Mouse (Mus musculus) layer of hippocampus, adult 2 months (tissue): Measurements from ENCODE around the gene Nudt14. TPM values are rescaled to one million over a fixed set of nuclear protein-coding genes. Genes with fewer than 3 reads are reported as not detected.

Experiments used
- DNase-seq, 2 experiments: peaks; one replicate each; pipeline ENCODE4 v3.0.0; 2022; ENCODE audit warnings: low spot score in 2 of 2
- H3K27ac ChIP-seq: fragments of 200-600 bp; 2 replicates; pipeline ENCODE4 v1.8.1; 2022
- H3K4me3 ChIP-seq: fragments of 200-600 bp; 2 replicates; pipeline ENCODE4 v1.8.1; 2022; ENCODE audit warnings: mild to moderate bottlenecking
- CTCF ChIP-seq: fragments of 200-600 bp; conservative IDR thresholded peaks from 2 replicates; pipeline ENCODE4 v1.8.1; 2022; ENCODE audit warnings: antibody characterized with exemption, mild to moderate bottlenecking, moderate library complexity
- total RNA-seq, 2 experiments: library from RNA; stranded (reverse); gene quantifications; 2 replicates each; pipeline ENCODE4 v1.2.3; 2021

Nudt14 gene
- total RNA-seq, 2 experiments from 2014 or later: 9.8 to 10.1 TPM

- TF ChIP-seq CTCF: no peak
- DNase-seq: no peak
- no peak overlapping the region for H3K4me3 ChIP-seq
- peak overlapping the region; percentile 1; the same call in 1 of the 2 replicates for H3K27ac ChIP-seq
Measured at GRCm38 (mm10) chr12:112961872-112962271, 19.9 kb upstream of the Nudt14 start.

- no peak for TF ChIP-seq CTCF
- DNase-seq: no peak
- Histone ChIP-seq H3K27ac (peak overlapping the region; percentile 1; the same call in 1 of the 2 replicates), H3K4me3 (no peak overlapping the region)
Measured at GRCm38 (mm10) chr12:112961428-112961827, 19.5 kb upstream of the Nudt14 start.

GRCm38 (mm10) chr12:112959421-112959820 is 17.5 kb upstream of the Nudt14 start:
- no peak for TF ChIP-seq CTCF
- no peak overlapping the region for H3K27ac ChIP-seq
- no peak for DNase-seq
- no peak overlapping the region for H3K4me3 ChIP-seq

- Histone ChIP-seq H3K4me3 (no peak overlapping the region), H3K27ac (no peak overlapping the region)
- TF ChIP-seq CTCF: peak; percentile 64
- peak in 1 of 2 experiments; percentile 43 for DNase-seq
Measured at GRCm38 (mm10) chr12:112958303-112958702, 16.4 kb upstream of the Nudt14 start.

- DNase-seq: peak; percentile 65 to 82
- Histone ChIP-seq H3K4me3 (no peak overlapping the region), H3K27ac (no peak overlapping the region)
- peak; percentile 94 for TF ChIP-seq CTCF
Measured at GRCm38 (mm10) chr12:112955800-112956199, 13.9 kb upstream of the Nudt14 start.

- no peak for DNase-seq
- Histone ChIP-seq H3K27ac (peak overlapping the region; percentile 6; the same call in 1 of the 2 replicates), H3K4me3 (no peak overlapping the region)
- TF ChIP-seq CTCF: no peak
Measured at GRCm38 (mm10) chr12:112952926-112953565, 11.1 kb upstream of the Nudt14 start.

- DNase-seq: no peak
- TF ChIP-seq CTCF: no peak
- Histone ChIP-seq H3K4me3 (no peak overlapping the region), H3K27ac (peak overlapping the region; percentile 6; the same call in 1 of the 2 replicates)
Measured at GRCm38 (mm10) chr12:112952433-112952832, 10.5 kb upstream of the Nudt14 start.

GRCm38 (mm10) chr12:112951150-112951842 is 9.4 kb upstream of the Nudt14 start:
- DNase-seq: no peak
- no peak overlapping the region for H3K4me3 ChIP-seq
- H3K27ac ChIP-seq: peak overlapping the region; percentile 84
- no peak for TF ChIP-seq CTCF

- no peak for TF ChIP-seq CTCF
- H3K27ac ChIP-seq: peak overlapping the region; percentile 84
- DNase-seq: no peak
- peak overlapping the region; percentile 68 for H3K4me3 ChIP-seq
Measured at GRCm38 (mm10) chr12:112950761-112951129, 8.8 kb upstream of the Nudt14 start.

GRCm38 (mm10) chr12:112950040-112950760 is 8.3 kb upstream of the Nudt14 start:
- TF ChIP-seq CTCF: no peak
- peak; percentile 92 to 93 for DNase-seq
- peak overlapping the region; percentile 84 for H3K27ac ChIP-seq
- peak overlapping the region; percentile 68 for H3K4me3 ChIP-seq

- TF ChIP-seq CTCF: peak; percentile 78
- Histone ChIP-seq H3K27ac (no peak overlapping the region), H3K4me3 (no peak overlapping the region)
- DNase-seq: no peak
Measured at GRCm38 (mm10) chr12:112947307-112947706, 5.4 kb upstream of the Nudt14 start.

- TF ChIP-seq CTCF: no peak
- H3K4me3 ChIP-seq: no peak overlapping the region
- H3K27ac ChIP-seq: no peak overlapping the region
- no peak for DNase-seq
Measured at GRCm38 (mm10) chr12:112943669-112944068, 1.7 kb upstream of the Nudt14 start.

GRCm38 (mm10) chr12:112941156-112941775 is 658 bp downstream of the Nudt14 start:
- TF ChIP-seq CTCF: no peak
- peak overlapping the region; percentile 96 for H3K27ac ChIP-seq
- H3K4me3 ChIP-seq: peak overlapping the region; percentile 86
- no peak for DNase-seq
